Mouse (Mus musculus) limb, embryonic 14.5 days (tissue): ENCODE results near the gene Rfc5. TPM values are rescaled to one million over a fixed set of nuclear protein-coding genes. Genes with fewer than 3 reads are reported as not detected.

Experiments
- ATAC-seq: fragments of 200-750 bp; cut with Nextera tagmentation; 2 replicates; pipeline ENCODE4 v1.8.0; 2017; ENCODE audit warnings: low read depth, moderate number of reproducible peaks, moderate TSS enrichment; ENCODE audit not compliant: low FRiP score
- DNase-seq: peaks from one replicate; pipeline ENCODE4 v3.0.0-alpha.2; 2015; ENCODE audit warnings: low spot score
- H3K27ac ChIP-seq: fragments of 300-500 bp; sonication (generic); replicated peaks from 2 replicates; pipeline ENCODE4 v1.5.1; 2014; ENCODE audit warnings: low read depth, mild to moderate bottlenecking, low read length, moderate library complexity, mixed read lengths
- H3K27me3 ChIP-seq: fragments of 300-500 bp; sonication (generic); 2 replicates; pipeline ENCODE4 v1.6.1; 2014; ENCODE audit warnings: low read length, mixed read lengths; ENCODE audit not compliant: control insufficient read depth, insufficient read depth
- H3K36me3 ChIP-seq: fragments of 300-500 bp; sonication (generic); 2 replicates; pipeline ENCODE4 v1.6.1; 2014; ENCODE audit warnings: mild to moderate bottlenecking, low read length, moderate library complexity, mixed read lengths; ENCODE audit not compliant: control insufficient read depth, insufficient read depth
- H3K4me1 ChIP-seq: fragments of 300-500 bp; sonication (generic); 2 replicates; pipeline ENCODE4 v1.6.1; 2014; ENCODE audit warnings: antibody characterized with exemption, low read length, mixed read lengths; ENCODE audit not compliant: control insufficient read depth, insufficient read depth
- H3K4me2 ChIP-seq: fragments of 300-500 bp; sonication (generic); replicated peaks from 2 replicates; pipeline ENCODE4 v1.6.1; 2014; ENCODE audit warnings: low read depth, mild to moderate bottlenecking, low read length, moderate library complexity; ENCODE audit not compliant: severe bottlenecking
- H3K4me3 ChIP-seq: fragments of 300-500 bp; sonication (generic); replicated peaks from 2 replicates; pipeline ENCODE4 v1.5.1; 2014; ENCODE audit warnings: low read length
- H3K9ac ChIP-seq: fragments of 300-500 bp; sonication (generic); 2 replicates; pipeline ENCODE4 v1.6.1; 2014; ENCODE audit warnings: mild to moderate bottlenecking, low read depth, low read length, moderate library complexity; ENCODE audit not compliant: severe bottlenecking
- H3K9me3 ChIP-seq: fragments of 300-500 bp; sonication (generic); 2 replicates; pipeline ENCODE4 v1.6.1; 2016; ENCODE audit warnings: low read length; ENCODE audit not compliant: control insufficient read depth
- POLR2A ChIP-seq: fragments of 200-500 bp; IDR thresholded peaks from 2 replicates; pipeline ENCODE4 v1.8.0; 2012; ENCODE audit warnings: inconsistent platforms, mild to moderate bottlenecking, moderate library complexity, borderline replicate concordance; ENCODE audit not compliant: insufficient read depth, insufficient read length; ENCODE audit errors: extremely low read depth
- WGBS: fragments of 180-500 bp; shearing (Covaris S2); extraction: QIAGEN DNeasy Blood & Tissue Kit; methylation state at CpG from one replicate; pipeline ENCODE4 v1.1.7; 2014; 5-methylcytosine and 5-hydroxymethylcytosine counted together
- polyA plus RNA-seq, 2 experiments: library from polyadenylated mRNA; depleted of rRNA in 1 of 2; stranded (reverse) in 1 of 2; unstranded in 1 of 2; fragments of >200 nt; fragmentation: Nextera tagmentation in 1 of 2; extraction: Ambion mirVana in 1 of 2; gene quantifications; 2 replicates each; pipeline versions ENCODE4 v1.2.1 to v1.2.3; 2012 to 2014

Gene Rfc5
- polyA plus RNA-seq, 2 experiments = 54.7 to 74.7 TPM

DNA sequence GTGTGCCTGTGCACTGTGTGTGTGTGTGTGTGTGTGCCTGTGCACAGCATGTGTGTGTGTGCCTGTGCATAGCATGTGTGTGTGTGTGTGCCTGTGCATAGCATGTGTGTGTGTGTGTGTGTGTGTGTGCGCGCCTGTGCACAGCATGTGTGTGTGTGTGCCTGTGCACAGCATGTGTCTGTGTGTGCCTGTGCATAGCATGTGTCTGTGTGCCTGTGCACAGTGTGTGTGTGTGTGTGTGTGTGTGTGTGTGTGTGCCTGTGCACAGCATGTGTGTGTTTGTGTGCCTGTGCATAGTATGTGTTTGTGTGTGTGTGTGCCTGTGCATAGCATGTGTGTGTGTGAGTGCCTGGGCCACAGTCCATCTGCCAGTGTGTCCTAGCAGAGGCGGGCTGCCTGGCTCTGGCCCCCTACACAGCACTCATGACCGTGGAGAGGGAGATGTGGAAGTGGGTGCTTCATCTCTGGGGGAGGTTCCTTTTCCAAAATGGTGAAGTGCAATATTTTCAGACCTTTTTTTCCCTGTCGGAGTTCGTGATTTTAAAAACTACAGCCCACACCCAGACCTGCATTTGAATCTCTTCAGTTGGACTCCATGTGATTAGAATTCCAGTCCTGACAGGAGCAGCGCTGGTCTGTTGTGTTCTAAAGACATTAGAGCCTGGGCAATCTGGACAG, 14.3 kb downstream of the Rfc5 start:
- H3K27me3 ChIP-seq = no peaks in the 10 kb centered on the region
- no peak for TF ChIP-seq POLR2A
- no peaks in the 10 kb centered on the region for H3K9me3 ChIP-seq
- H3K36me3 ChIP-seq = peaks cover 79% of the 10 kb centered on the region
- WGBS = 89% methylated on average over 7 of the region's 7 CpGs
- no peak overlapping the region for H3K4me3 ChIP-seq
- no peak overlapping the region for H3K27ac ChIP-seq
- no peaks in the 10 kb centered on the region for H3K4me1 ChIP-seq
- ATAC-seq = no peak
- no peak overlapping the region for H3K4me2 ChIP-seq
- H3K9ac ChIP-seq = no peak overlapping the region
- no peak for DNase-seq

DNA sequence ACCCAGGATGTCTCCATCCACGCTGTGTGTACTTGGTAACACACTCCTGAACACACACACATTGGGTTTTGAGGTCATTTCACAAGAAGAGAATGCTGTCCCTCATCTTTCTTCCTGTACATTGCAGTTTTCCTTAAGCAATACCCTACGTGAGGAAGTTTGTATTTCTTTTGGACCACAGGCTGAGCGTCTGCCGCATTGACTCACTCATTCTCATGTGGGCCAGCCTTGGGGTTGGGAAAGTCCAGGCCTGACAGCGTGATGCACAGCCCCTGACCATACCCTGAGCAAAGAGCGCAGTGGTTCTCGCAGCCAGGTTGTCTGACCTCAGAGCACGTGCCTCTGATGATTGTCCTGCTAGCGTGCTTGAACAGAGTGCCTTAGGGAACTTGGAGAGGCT, 15.4 kb downstream of the Rfc5 start:
- Histone ChIP-seq H3K4me3 (no peak overlapping the region), H3K4me2 (no peak overlapping the region), H3K4me1 (no peaks in the 10 kb centered on the region), H3K36me3 (peaks cover 81% of the 10 kb centered on the region), H3K9ac (no peak overlapping the region), H3K9me3 (no peaks in the 10 kb centered on the region), H3K27ac (no peak overlapping the region), H3K27me3 (no peaks in the 10 kb centered on the region)
- WGBS = 79% methylated on average over 9 of the region's 9 CpGs
- no peak for DNase-seq
- no peak for TF ChIP-seq POLR2A
- no peak for ATAC-seq

DNA sequence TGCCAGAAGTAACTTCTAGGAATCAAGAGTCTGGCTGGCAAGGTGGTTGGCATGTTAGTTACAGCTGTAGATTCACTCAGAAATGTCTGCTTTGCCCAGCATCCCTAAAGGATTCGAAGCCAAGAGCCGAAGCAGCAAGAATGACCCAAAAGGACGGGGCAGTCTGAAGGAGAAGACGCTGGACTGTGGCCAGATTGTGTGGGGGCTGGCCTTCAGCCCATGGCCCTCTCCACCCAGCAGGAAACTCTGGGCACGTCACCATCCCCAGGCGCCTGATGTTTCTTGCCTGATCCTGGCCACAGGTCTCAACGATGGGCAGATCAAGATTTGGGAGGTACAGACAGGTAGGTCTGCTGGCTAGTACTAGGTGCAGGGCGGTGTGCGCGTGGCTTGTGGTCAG, 18.3 kb downstream of the Rfc5 start:
- Histone ChIP-seq H3K9me3 (no peaks in the 10 kb centered on the region), H3K36me3 (peaks cover 73% of the 10 kb centered on the region), H3K27ac (no peak overlapping the region), H3K4me2 (no peak overlapping the region), H3K9ac (no peak overlapping the region), H3K4me3 (no peak overlapping the region), H3K27me3 (no peaks in the 10 kb centered on the region), H3K4me1 (no peaks in the 10 kb centered on the region)
- DNase-seq (no peak), ATAC-seq (no peak)
- TF ChIP-seq POLR2A = no peak
- WGBS = 87% methylated on average over 10 of the region's 10 CpGs

DNA sequence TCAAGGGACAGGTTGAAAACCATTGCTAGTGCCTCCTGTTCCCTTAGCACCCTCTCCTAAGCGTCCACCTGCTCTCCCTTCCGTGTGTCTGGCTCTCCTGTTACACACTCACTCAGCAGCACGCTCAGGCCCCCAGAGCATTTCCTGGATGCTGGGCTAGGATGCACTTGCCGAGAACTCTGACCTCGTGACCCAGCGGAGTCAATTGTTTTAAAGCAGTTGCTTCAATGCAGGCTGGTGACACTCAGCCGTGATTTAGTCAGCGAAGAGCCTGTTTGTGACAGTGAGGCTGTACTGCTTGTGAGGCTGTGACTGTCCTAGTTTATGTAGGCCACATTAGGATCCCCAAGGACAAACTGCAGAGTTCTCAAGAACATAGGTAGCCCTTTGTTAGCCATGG, 21.6 kb downstream of the Rfc5 start:
- no peaks in the 10 kb centered on the region for H3K9me3 ChIP-seq
- no peak overlapping the region for H3K4me3 ChIP-seq
- H3K27ac ChIP-seq = no peak overlapping the region
- no peak overlapping the region for H3K4me2 ChIP-seq
- no peaks in the 10 kb centered on the region for H3K27me3 ChIP-seq
- H3K9ac ChIP-seq = no peak overlapping the region
- 39% methylated on average over 8 of the region's 8 CpGs for WGBS
- ATAC-seq (no peak), DNase-seq (no peak)
- H3K36me3 ChIP-seq = peaks cover 74% of the 10 kb centered on the region
- no peak for TF ChIP-seq POLR2A
- no peaks in the 10 kb centered on the region for H3K4me1 ChIP-seq

DNA sequence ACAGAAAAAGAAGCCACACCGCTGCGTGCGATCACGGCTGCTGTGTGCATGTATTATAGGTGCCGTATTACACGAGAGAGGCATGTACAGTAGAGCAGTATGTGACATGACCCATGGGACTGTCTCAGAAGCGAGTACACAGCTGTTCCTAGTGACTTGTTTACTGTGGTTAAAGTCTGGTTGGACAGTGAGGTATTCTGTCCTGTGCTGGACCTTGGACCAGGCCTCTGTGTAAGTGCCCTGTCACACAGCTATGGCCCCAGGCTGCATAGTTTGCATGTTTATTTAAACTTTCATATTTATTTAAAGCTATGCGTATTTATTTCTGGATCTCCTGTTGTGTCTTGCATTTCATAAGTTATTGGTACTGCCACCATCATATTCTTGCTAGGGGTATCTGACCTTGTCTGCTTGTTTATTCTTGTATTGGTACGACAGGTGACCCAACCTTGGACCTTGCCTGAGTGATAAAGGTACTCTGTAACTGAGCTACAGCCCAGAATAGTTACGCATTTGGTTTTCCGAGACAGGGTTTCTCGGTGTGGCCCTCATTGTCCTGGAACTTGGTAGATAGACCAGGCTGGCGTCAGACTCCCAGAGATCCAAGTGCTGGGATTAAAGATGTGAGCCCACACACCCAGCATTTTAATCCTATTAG, 22.8 kb downstream of the Rfc5 start:
- 0 out of 2 replicates have a peak, but pooled peaks cover under 1% of the 10 kb centered on the region for H3K4me1 ChIP-seq
- TF ChIP-seq POLR2A = no peak
- H3K27ac ChIP-seq = no peak overlapping the region
- WGBS = 94% methylated on average over 13 of the region's 13 CpGs
- no peak overlapping the region for H3K4me2 ChIP-seq
- DNase-seq = no peak
- ATAC-seq = no peak
- H3K4me3 ChIP-seq = no peak overlapping the region
- no peaks in the 10 kb centered on the region for H3K9me3 ChIP-seq
- H3K27me3 ChIP-seq = no peaks in the 10 kb centered on the region
- peaks cover 62% of the 10 kb centered on the region for H3K36me3 ChIP-seq
- H3K9ac ChIP-seq = no peak overlapping the region
